8 mouse cellular contexts compared by ENCODE assay signal in genomic region chr16:31663379-31664286, GRCm38 (mm10). TPM values are rescaled to one million over a fixed set of nuclear protein-coding genes. Genes with fewer than 3 reads are reported as not detected.
A peak's percentile ranks its signal among the peaks of the same experiment; 100 is the strongest.
DNase-seq lines count a peak whose midpoint lies in the region; ATAC-seq and TF ChIP-seq lines count a peak whose summit lies in the region.

TSS of gene Dlg1 (plus strand) at chr16:31663443.

- H3K9me3 ChIP-seq in CH12.LX (replicated peaks; ENCODE audit: low read length): no peaks in the 10 kb centered on the region
- no peaks in the 10 kb centered on the region for H3K9me3 ChIP-seq in forebrain, embryonic 12.5 days
- H3K9me3 ChIP-seq in heart, postnatal 0 days (replicated peaks; ENCODE audit: control insufficient read depth, low read length): no peaks in the 10 kb centered on the region
- H3K9me3 ChIP-seq in liver, embryonic 16.5 days (replicated peaks; ENCODE audit: control insufficient read depth, low read length): no peaks in the 10 kb centered on the region
- no peaks in the 10 kb centered on the region for H3K9me3 ChIP-seq in neural tube, embryonic 13.5 days

- ATAC-seq in forebrain, embryonic 12.5 days (ENCODE audit: low FRiP score): peak; percentile 97
- peak; percentile 96 for ATAC-seq in heart, postnatal 0 days (ENCODE audit: insufficient read depth, low read depth)
- ATAC-seq in liver, embryonic 16.5 days (ENCODE audit: low read depth): peak; percentile 93
- ATAC-seq in neural tube, embryonic 13.5 days (ENCODE audit: low read depth): peak; percentile 97

- H3K4me2 ChIP-seq in CH12.LX (ENCODE audit: insufficient read depth, low read depth, poor library complexity, severe bottlenecking): peak within 1 kb of the TSS; percentile 99
- H3K4me2 ChIP-seq in forebrain, embryonic 12.5 days: peak within 1 kb of the TSS; percentile 72
- H3K4me2 ChIP-seq in heart, postnatal 0 days (ENCODE audit: low read depth, low read length): peak within 1 kb of the TSS; percentile 92
- peak within 1 kb of the TSS; percentile 99 for H3K4me2 ChIP-seq in liver, embryonic 16.5 days (ENCODE audit: low read depth, low read length)
- peak within 1 kb of the TSS; percentile 74 for H3K4me2 ChIP-seq in neural tube, embryonic 13.5 days

- under 1% methylated on average over 68 of the region's 95 CpGs for WGBS in forebrain, embryonic 12.5 days
- under 1% methylated on average over 62 of the region's 95 CpGs for WGBS in heart, postnatal 0 days
- under 1% methylated on average over 70 of the region's 95 CpGs for WGBS in liver, embryonic 16.5 days (ENCODE audit: insufficient replicate concordance)
- WGBS in neural tube, embryonic 13.5 days: under 1% methylated on average over 79 of the region's 95 CpGs

- peak within 1 kb of the TSS; percentile 85 for H3K9ac ChIP-seq in CH12.LX (ENCODE audit: insufficient read depth, low read depth)
- peak within 1 kb of the TSS; percentile 89 for H3K9ac ChIP-seq in forebrain, embryonic 12.5 days
- H3K9ac ChIP-seq in heart, postnatal 0 days (replicated peaks; ENCODE audit: low read depth, low read length): peak within 1 kb of the TSS; percentile 88
- H3K9ac ChIP-seq in liver, embryonic 16.5 days (ENCODE audit: low read depth, low read length): peak within 1 kb of the TSS; percentile 98
- H3K9ac ChIP-seq in neural tube, embryonic 13.5 days: peak within 1 kb of the TSS; percentile 83

- H3K79me2 ChIP-seq in CH12.LX (replicated peaks; ENCODE audit: control insufficient read depth, extremely low read depth, insufficient read depth, poor library complexity, severe bottlenecking): peaks cover 10% of the 10 kb centered on the region; the same call in 1 of the 2 replicates

- peak within 1 kb of the TSS; percentile 64 to 95 (median 75) for H3K4me3 ChIP-seq in CH12.LX (replicated peaks in 1 of 3; ENCODE audit: low read depth in 2 of 3, low read length in 2 of 3, poor library complexity in 1 of 3)
- H3K4me3 ChIP-seq in forebrain, embryonic 12.5 days (replicated peaks): peak within 1 kb of the TSS; percentile 94
- peak within 1 kb of the TSS; percentile 86 for H3K4me3 ChIP-seq in heart, postnatal 0 days (ENCODE audit: low read depth, low read length)
- H3K4me3 ChIP-seq in liver, embryonic 16.5 days (ENCODE audit: low read depth, low read length): peak within 1 kb of the TSS; percentile 100
- H3K4me3 ChIP-seq in neural tube, embryonic 13.5 days: peak within 1 kb of the TSS; percentile 87
- H3K4me3 ChIP-seq in testis, adult 2 months (ENCODE audit: control insufficient read depth, low read depth, low read length): peak within 1 kb of the TSS; percentile 94

- peak; percentile 90 for TF ChIP-seq POLR2A in CH12.LX (IDR thresholded peaks at IDR 0.05; ENCODE audit: low read depth, low read length)
- TF ChIP-seq POLR2A in testis, adult 2 months (IDR thresholded peaks at IDR 0.05; ENCODE audit: control insufficient read depth, low read depth, low read length): 0 out of 2 replicates have a peak, but pooled peaks have one; percentile 30

- in situ Hi-C loops in CH12.LX (cut with MboI; ENCODE audit: low pct_ligation_motif_present, low pct_unique_long_range_greater_than_20kb, low sequenced_read_pairs): no loop called here

- peak within 1 kb of the TSS; percentile 27 for H3K27ac ChIP-seq in CH12.LX (ENCODE audit: insufficient read depth, low read depth)
- peak within 1 kb of the TSS; percentile 96 for H3K27ac ChIP-seq in forebrain, embryonic 12.5 days
- peak within 1 kb of the TSS; percentile 97 for H3K27ac ChIP-seq in heart, postnatal 0 days (ENCODE audit: low read depth)
- peak within 1 kb of the TSS; percentile 92 for H3K27ac ChIP-seq in liver, embryonic 16.5 days (ENCODE audit: low read length)
- peak within 1 kb of the TSS; percentile 92 for H3K27ac ChIP-seq in neural tube, embryonic 13.5 days (replicated peaks)
- H3K27ac ChIP-seq in testis, adult 2 months (ENCODE audit: control insufficient read depth, insufficient read depth, low read depth, low read length): peak within 1 kb of the TSS; percentile 81

- peaks cover 2 to 36% of the 10 kb centered on the region in 2 experiments for H3K4me1 ChIP-seq in CH12.LX (ENCODE audit: control insufficient read depth in 1 of 2, insufficient read depth in 2 of 2)
- peaks cover 27% of the 10 kb centered on the region for H3K4me1 ChIP-seq in forebrain, embryonic 12.5 days
- H3K4me1 ChIP-seq in heart, postnatal 0 days (ENCODE audit: control insufficient read depth, insufficient read depth): peaks cover 13% of the 10 kb centered on the region; the same call in 1 of the 2 replicates
- H3K4me1 ChIP-seq in liver, embryonic 16.5 days (ENCODE audit: control insufficient read depth, low read depth, low read length): peaks cover 27% of the 10 kb centered on the region
- peaks cover 27% of the 10 kb centered on the region for H3K4me1 ChIP-seq in neural tube, embryonic 13.5 days (replicated peaks)
- peaks cover 8% of the 10 kb centered on the region for H3K4me1 ChIP-seq in testis, adult 2 months (ENCODE audit: control insufficient read depth, insufficient read depth, low read length)

- H3K27me3 ChIP-seq in CH12.LX (replicated peaks): no peaks in the 10 kb centered on the region
- peaks cover 12% of the 10 kb centered on the region; the same call in 1 of the 2 replicates for H3K27me3 ChIP-seq in forebrain, embryonic 12.5 days
- no peaks in the 10 kb centered on the region for H3K27me3 ChIP-seq in heart, postnatal 0 days (ENCODE audit: control insufficient read depth, insufficient read depth, low read length)
- H3K27me3 ChIP-seq in liver, embryonic 16.5 days (ENCODE audit: control insufficient read depth, insufficient read depth, low read depth, low read length): peaks cover 7% of the 10 kb centered on the region
- 0 out of 2 replicates have a peak, but pooled peaks cover 14% of the 10 kb centered on the region for H3K27me3 ChIP-seq in neural tube, embryonic 13.5 days
- H3K27me3 ChIP-seq in testis, adult 2 months (ENCODE audit: control insufficient read depth, insufficient read depth, low read length): no peaks in the 10 kb centered on the region

- DNase-seq in CH12.LX (ENCODE audit: extremely low read depth): peak; percentile 92
- peak; percentile 82 for DNase-seq in c-Kit-positive CD71-positive TER-119-negative erythroid progenitor cells, embryonic 14.5 days (ENCODE audit: low read depth)
- DNase-seq in heart, postnatal 0 days (ENCODE audit: low spot score): peak; percentile 92
- DNase-seq in kidney, postnatal 4 days: peak; percentile 90 to 95

- peaks cover 3 to 25% of the 10 kb centered on the region in 2 experiments for H3K36me3 ChIP-seq in CH12.LX (replicated peaks in 1 of 2; ENCODE audit: control insufficient read depth in 1 of 2, insufficient read depth in 1 of 2, low read length in 1 of 2)
- H3K36me3 ChIP-seq in forebrain, embryonic 12.5 days (replicated peaks): peaks cover 14% of the 10 kb centered on the region
- H3K36me3 ChIP-seq in heart, postnatal 0 days (replicated peaks; ENCODE audit: control insufficient read depth, insufficient read depth, low read length): peaks cover 16% of the 10 kb centered on the region
- H3K36me3 ChIP-seq in liver, embryonic 16.5 days (ENCODE audit: control insufficient read depth, insufficient read depth): peaks cover 3% of the 10 kb centered on the region
- H3K36me3 ChIP-seq in neural tube, embryonic 13.5 days: peaks cover 11% of the 10 kb centered on the region
- no peaks in the 10 kb centered on the region; the same call in 1 of the 2 replicates for H3K36me3 ChIP-seq in testis, adult 2 months (ENCODE audit: control insufficient read depth, insufficient read depth, low read length)

- TF ChIP-seq RAD21 in CH12.LX (IDR thresholded peaks at IDR 0.05; ENCODE audit: low read depth, low read length): no peak; the same call in 1 of the 2 replicates

- dilution Hi-C loops in CH12.LX (cut with MboI; ENCODE audit: extremely low pct_ligation_motif_present, extremely low pct_unique_long_range_greater_than_20kb, low sequenced_read_pairs): no loop called here

- TF ChIP-seq CTCF in CH12.LX (conservative IDR thresholded peaks at IDR 0.05 in 1 of 2, IDR thresholded peaks at IDR 0.05 in 1 of 2; ENCODE audit: low read depth in 2 of 2, low read length in 2 of 2): no peak
- TF ChIP-seq CTCF in heart, postnatal 0 days (IDR thresholded peaks at IDR 0.05; ENCODE audit: low read depth): no peak
- TF ChIP-seq CTCF in testis, adult 2 months (IDR thresholded peaks at IDR 0.05; ENCODE audit: control insufficient read depth, insufficient read depth, insufficient replicate concordance, low read depth, low read length): no peak

- no peak; the same call in 1 of the 2 replicates for TF ChIP-seq EP300 in CH12.LX (IDR thresholded peaks at IDR 0.05; ENCODE audit: low read length)
- no peak for TF ChIP-seq EP300 in heart, postnatal 0 days (IDR thresholded peaks at IDR 0.05; ENCODE audit: low read depth)

TF ChIP-seq in CH12.LX, 34 proteins besides CTCF, POLR2A, EP300 and RAD21 (continues in another document):
- 0 out of 2 replicates have a peak, but pooled peaks have one; percentile 19 for TF ChIP-seq KAT2A (IDR thresholded peaks at IDR 0.05; ENCODE audit: insufficient replicate concordance, low read length)
- peak; percentile 91 for TF ChIP-seq MYC (IDR thresholded peaks at IDR 0.05; ENCODE audit: low read depth, low read length)
- TF ChIP-seq POLR2AphosphoS2 (IDR thresholded peaks at IDR 0.05; ENCODE audit: low read depth, low read length): 0 out of 2 replicates have a peak, but pooled peaks have one; percentile 63
- peak; percentile 56 for TF ChIP-seq NRF1 (IDR thresholded peaks at IDR 0.05; ENCODE audit: low read depth, low read length)
- TF ChIP-seq GABPA (IDR thresholded peaks at IDR 0.05; ENCODE audit: insufficient replicate concordance, low read depth, low read length): no peak
- 0 out of 2 replicates have a peak, but pooled peaks have one; percentile 4 for TF ChIP-seq TBP (conservative IDR thresholded peaks at IDR 0.05; ENCODE audit: low read depth, low read length)
- peak; percentile 96 for TF ChIP-seq MXI1 (IDR thresholded peaks at IDR 0.05; ENCODE audit: low read depth, low read length)
- TF ChIP-seq ZMIZ1 (IDR thresholded peaks at IDR 0.05; ENCODE audit: low read depth, low read length): peak; percentile 76; the same call in 1 of the 2 replicates
- TF ChIP-seq IRF4 (IDR thresholded peaks at IDR 0.05; ENCODE audit: low read depth, low read length): peak; percentile 46; the same call in 1 of the 2 replicates
- no peak for TF ChIP-seq CHD2 (IDR thresholded peaks at IDR 0.05; ENCODE audit: low read length)

RNA-seq across cellular contexts. Expression of gene Dlg1, which starts in this region (rescaled TPM):
- total RNA-seq in CH12.LX (2012; rRNA removed) (28.7 and 29.0 TPM in 2 replicates), CH12.LX (2014; rRNA removed) (37.4 and 45.7 TPM in 2 replicates)
- polyA plus RNA-seq in CH12.LX (2012; ENCODE audit: insufficient read length, low read depth): 40.7 and 47.9 TPM in 2 replicates
- 29.5 and 39.8 TPM in 2 replicates for polyA plus RNA-seq in forebrain, embryonic 12.5 days (2016; fragmentation: Nextera tagmentation; extraction: Ambion mirVana)
- total RNA-seq in heart, postnatal 0 days (2014; rRNA removed; ENCODE audit: low replicate concordance): 17.9 and 30.6 TPM in 2 replicates
- 7.5 and 8.2 TPM in 2 replicates for polyA plus RNA-seq in heart, postnatal 0 days (2015; fragmentation: Nextera tagmentation; extraction: Ambion mirVana)
- 6.4 and 6.7 TPM in 2 replicates for polyA plus RNA-seq in liver, embryonic 16.5 days (2015; fragmentation: Nextera tagmentation; extraction: Ambion mirVana)
- polyA plus RNA-seq in neural tube, embryonic 13.5 days (2015; fragmentation: Nextera tagmentation; extraction: Ambion mirVana): 13.3 and 13.7 TPM in 2 replicates
- polyA plus RNA-seq in testis, adult 2 months (2012; rRNA removed): 9.3 and 12.9 TPM in 2 replicates

Comparison
In these comparisons a context has a peak if more than half of its experiments do, and no peak if none do; other contexts are left out.
1. Peak in every context shown above with its lines: DNase-seq, ATAC-seq, H3K4me3 ChIP-seq and H3K27ac ChIP-seq.
2. H3K27ac ChIP-seq: peak in every context shown above with its lines; median percentile 97 in heart, postnatal 0 days; 96 in forebrain, embryonic 12.5 days; 92 in liver, embryonic 16.5 days; 92 in neural tube, embryonic 13.5 days; 81 in testis, adult 2 months; 27 in CH12.LX.